Mouse (Mus musculus) thymus, adult 2 months (tissue): ENCODE data around the gene Mcm2. TPM values are rescaled to one million over a fixed set of nuclear protein-coding genes. Genes with fewer than 3 reads are reported as not detected.

Experiments
- DNase-seq: peaks from one replicate; pipeline ENCODE4 v3.0.0; 2021
- H3K27ac ChIP-seq: fragments of 200-500 bp; 2 replicates; pipeline ENCODE4 v1.5.1; 2012; ENCODE audit warnings: low read length, control low read depth; ENCODE audit not compliant: control insufficient read depth, insufficient read depth
- H3K27me3 ChIP-seq: fragments of 200-500 bp; 2 replicates; pipeline ENCODE4 v1.6.1; 2012; ENCODE audit warnings: mild to moderate bottlenecking, low read length, moderate library complexity, mixed read lengths; ENCODE audit not compliant: control insufficient read depth, insufficient read depth
- H3K36me3 ChIP-seq: fragments of 200-500 bp; 2 replicates; pipeline ENCODE4 v1.6.1; 2012; ENCODE audit warnings: mild to moderate bottlenecking, low read length, moderate library complexity; ENCODE audit not compliant: control insufficient read depth, insufficient read depth
- H3K4me1 ChIP-seq: fragments of 200-500 bp; replicated peaks from 2 replicates; pipeline ENCODE4 v1.6.1; 2012; ENCODE audit warnings: low read length; ENCODE audit not compliant: control insufficient read depth, insufficient read depth
- H3K4me3 ChIP-seq: fragments of 200-500 bp; 2 replicates; pipeline ENCODE4 v1.5.1; 2012; ENCODE audit warnings: mild to moderate bottlenecking, low read length, control low read depth, moderate library complexity; ENCODE audit not compliant: control insufficient read depth, insufficient read depth
- CTCF ChIP-seq: fragments of 200-500 bp; IDR thresholded peaks from 2 replicates; pipeline ENCODE4 v1.5.1; 2012; ENCODE audit warnings: mild to moderate bottlenecking, control low read depth, low read length, moderate library complexity, borderline replicate concordance; ENCODE audit not compliant: control insufficient read depth, poor library complexity, insufficient read depth; ENCODE audit errors: extremely low read depth
- POLR2A ChIP-seq: fragments of 200-500 bp; IDR thresholded peaks from 2 replicates; pipeline ENCODE4 v1.6.1; 2012; ENCODE audit warnings: mild to moderate bottlenecking, low read length, control low read depth, moderate library complexity; ENCODE audit not compliant: control insufficient read depth, poor library complexity, insufficient read depth; ENCODE audit errors: extremely low read depth
- WGBS: fragments of 180-500 bp; shearing (Covaris S2); methylation state at CpG from one replicate; pipeline ENCODE4 v1.1.7; 2018; 5-methylcytosine and 5-hydroxymethylcytosine counted together
- polyA plus RNA-seq: library from polyadenylated mRNA; depleted of rRNA; stranded (reverse); fragments of >200 nt; gene quantifications from 2 replicates; pipeline ENCODE4 v1.2.3, GENCODE M21; 2012

Mcm2 gene
- polyA plus RNA-seq, 1 experiment, result 169 TPM

DNA sequence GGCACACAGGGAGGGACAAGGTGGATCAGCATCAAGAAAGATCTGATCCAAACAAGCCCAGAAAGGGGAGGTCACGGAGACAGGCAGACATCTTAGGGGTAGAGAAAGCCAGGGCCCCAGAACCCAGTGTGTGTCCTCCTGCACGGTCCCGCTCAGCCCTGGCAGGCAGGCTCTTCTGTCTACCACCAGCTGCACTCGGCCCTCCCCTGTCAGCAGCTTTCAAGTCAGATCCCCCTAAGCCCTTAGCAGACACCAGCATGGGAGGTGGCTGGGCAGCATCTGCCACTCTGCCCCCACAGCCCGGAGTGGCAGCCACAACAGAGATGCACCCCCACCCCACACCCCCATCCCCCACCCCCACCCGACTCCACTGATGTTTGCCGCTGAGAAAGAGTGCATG, 25.8 kb downstream of the Mcm2 start:
- Histone ChIP-seq H3K27me3 (peaks cover 3% of the 10 kb centered on the region; the same call in 1 of the 2 replicates), H3K4me3 (no peak overlapping the region)
- 25% methylated on average over 7 of the region's 7 CpGs for WGBS

DNA sequence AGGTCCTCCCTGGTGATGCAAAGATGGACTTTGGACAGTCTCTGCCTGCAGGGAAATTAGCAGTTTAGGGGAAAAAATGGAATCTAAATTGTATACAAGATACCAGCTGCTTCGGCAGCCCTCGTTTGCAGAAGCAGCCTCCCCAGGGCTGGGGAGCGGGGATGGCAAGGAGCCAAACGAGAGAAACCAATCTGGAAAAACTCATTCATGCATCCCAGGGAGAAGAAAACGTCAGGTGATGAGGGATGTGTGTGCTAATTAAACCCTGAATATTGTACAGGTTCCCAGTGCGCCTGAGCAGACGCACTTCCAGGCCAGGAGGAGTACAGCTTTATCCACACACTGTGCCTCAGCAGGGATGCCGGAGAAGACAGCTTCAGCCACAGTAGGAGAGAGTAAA, 27.0 kb downstream of the Mcm2 start:
- TF ChIP-seq CTCF (no peak), POLR2A (no peak)
- 85% methylated on average over 8 of the region's 8 CpGs for WGBS
- peaks cover 3% of the 10 kb centered on the region; the same call in 1 of the 2 replicates for H3K27me3 ChIP-seq

More for the DNA sequence above, 25.8 kb downstream of the Mcm2 start:
- Histone ChIP-seq H3K36me3 (no peaks in the 10 kb centered on the region), H3K4me1 (peaks cover 22% of the 10 kb centered on the region), H3K27ac (no peak overlapping the region)
- DNase-seq, result peak; percentile 49
- no peak for TF ChIP-seq CTCF
- no peak for TF ChIP-seq POLR2A

DNA sequence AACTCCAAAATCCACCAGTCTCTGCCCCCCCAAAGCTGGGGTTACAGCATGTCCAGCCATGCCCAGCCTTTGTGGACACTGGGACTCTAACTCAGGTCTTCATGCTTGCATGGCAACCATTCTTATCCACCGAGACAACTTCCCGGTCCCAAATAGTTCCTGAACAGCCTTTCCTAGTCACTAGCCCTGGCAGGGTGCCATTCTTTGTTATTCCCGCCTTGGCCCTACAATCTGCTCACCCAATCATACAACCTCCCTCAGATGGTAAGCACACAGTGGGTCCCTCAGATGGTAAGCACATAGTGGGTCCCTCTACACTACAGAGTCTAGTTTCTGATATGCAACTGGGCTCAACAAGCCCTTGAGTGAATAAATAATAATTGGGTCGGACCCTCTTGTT, 28.0 kb downstream of the Mcm2 start:
- peaks cover 3% of the 10 kb centered on the region; the same call in 1 of the 2 replicates for H3K27me3 ChIP-seq
- H3K4me3 ChIP-seq, result no peak overlapping the region
- 85% methylated on average over 4 of the region's 4 CpGs for WGBS

More for the DNA sequence above, 27.0 kb downstream of the Mcm2 start:
- H3K4me3 ChIP-seq, result no peak overlapping the region
- peaks cover 22% of the 10 kb centered on the region for H3K4me1 ChIP-seq
- DNase-seq, result no peak
- no peak overlapping the region for H3K27ac ChIP-seq
- H3K36me3 ChIP-seq, result no peaks in the 10 kb centered on the region

DNA sequence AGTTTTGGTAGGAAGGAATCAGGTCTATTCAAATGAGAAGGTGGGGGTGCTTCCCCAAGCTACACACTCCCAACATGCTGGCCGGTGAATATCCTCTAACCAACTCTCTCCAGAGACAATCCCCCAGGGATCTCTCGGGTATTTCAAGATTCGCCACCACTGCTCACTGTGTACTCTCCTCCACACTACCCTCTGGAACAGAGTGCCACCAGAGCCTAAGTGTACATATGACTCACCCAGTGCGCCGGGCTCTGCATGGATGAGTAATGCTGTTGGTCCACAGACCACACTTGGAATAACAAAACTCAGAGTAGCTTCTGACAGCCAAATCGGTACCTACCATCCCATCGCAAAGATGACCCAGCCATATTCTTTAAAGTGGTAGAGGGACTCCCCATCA, 29.1 kb downstream of the Mcm2 start:
- Histone ChIP-seq H3K36me3 (no peaks in the 10 kb centered on the region), H3K4me3 (no peak overlapping the region), H3K27ac (no peak overlapping the region), H3K4me1 (peaks cover 17% of the 10 kb centered on the region), H3K27me3 (peaks cover 3% of the 10 kb centered on the region; the same call in 1 of the 2 replicates)
- TF ChIP-seq CTCF (no peak), POLR2A (no peak)
- no peak for DNase-seq
- WGBS, result 92% methylated on average over 7 of the region's 7 CpGs

More for the DNA sequence above, 28.0 kb downstream of the Mcm2 start:
- no peak overlapping the region for H3K27ac ChIP-seq
- no peak for TF ChIP-seq POLR2A
- H3K4me1 ChIP-seq, result peaks cover 22% of the 10 kb centered on the region
- no peak for DNase-seq
- no peaks in the 10 kb centered on the region for H3K36me3 ChIP-seq

DNA sequence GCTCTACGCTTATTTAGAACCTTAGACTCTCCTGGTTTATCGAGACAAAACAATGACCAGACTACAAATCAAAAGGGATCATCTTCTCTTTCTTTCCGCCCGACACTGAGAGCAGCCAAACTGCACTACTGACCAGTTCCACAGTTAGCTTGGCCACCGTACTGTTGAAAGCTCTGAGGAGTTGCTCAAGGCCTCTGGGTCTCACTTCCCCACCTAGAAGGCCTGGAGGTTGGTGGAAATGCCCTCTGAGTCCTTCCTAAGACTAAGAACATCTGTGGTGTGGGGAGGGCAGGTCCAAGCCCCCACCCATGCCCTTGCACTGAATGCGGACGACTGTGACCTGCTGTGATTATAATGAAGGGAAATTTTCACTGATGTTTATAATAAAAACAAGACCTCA, 32.9 kb downstream of the Mcm2 start:
- DNase-seq, result no peak
- Histone ChIP-seq H3K36me3 (no peaks in the 10 kb centered on the region), H3K4me3 (no peak overlapping the region), H3K4me1 (no peaks in the 10 kb centered on the region), H3K27me3 (no peaks in the 10 kb centered on the region), H3K27ac (no peak overlapping the region)
- 86% methylated on average over 7 of the region's 7 CpGs for WGBS
- no peak for TF ChIP-seq POLR2A
- no peak for TF ChIP-seq CTCF

DNA sequence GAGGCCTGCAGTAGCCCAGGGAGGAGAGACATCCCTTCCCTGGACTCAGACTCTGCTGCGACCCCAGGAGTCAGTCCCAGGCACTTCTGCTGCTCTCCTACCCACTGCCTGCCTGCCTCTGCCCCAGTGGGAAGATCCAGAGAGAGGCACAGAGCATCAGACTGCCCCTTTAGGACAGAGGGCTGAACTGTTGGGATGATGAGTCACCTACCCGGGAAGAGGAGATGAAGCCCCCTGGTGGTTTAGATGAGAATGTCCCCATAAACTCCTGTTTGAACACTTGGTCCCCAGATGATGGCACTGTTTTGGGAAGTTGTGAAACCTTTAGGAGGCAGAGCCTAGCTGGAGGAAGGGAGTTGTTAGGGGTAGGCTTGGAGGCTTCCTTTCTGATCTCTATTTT, 37.7 kb downstream of the Mcm2 start:
- no peaks in the 10 kb centered on the region for H3K4me1 ChIP-seq
- 30% methylated on average over 2 of the region's 2 CpGs for WGBS
- H3K27ac ChIP-seq, result no peak overlapping the region
- H3K4me3 ChIP-seq, result no peak overlapping the region
- no peaks in the 10 kb centered on the region for H3K27me3 ChIP-seq
- H3K36me3 ChIP-seq, result no peaks in the 10 kb centered on the region
- TF ChIP-seq CTCF, result 0 out of 2 replicates have a peak, but pooled peaks have one; percentile 34
- TF ChIP-seq POLR2A, result no peak
- peak; percentile 43 for DNase-seq

DNA sequence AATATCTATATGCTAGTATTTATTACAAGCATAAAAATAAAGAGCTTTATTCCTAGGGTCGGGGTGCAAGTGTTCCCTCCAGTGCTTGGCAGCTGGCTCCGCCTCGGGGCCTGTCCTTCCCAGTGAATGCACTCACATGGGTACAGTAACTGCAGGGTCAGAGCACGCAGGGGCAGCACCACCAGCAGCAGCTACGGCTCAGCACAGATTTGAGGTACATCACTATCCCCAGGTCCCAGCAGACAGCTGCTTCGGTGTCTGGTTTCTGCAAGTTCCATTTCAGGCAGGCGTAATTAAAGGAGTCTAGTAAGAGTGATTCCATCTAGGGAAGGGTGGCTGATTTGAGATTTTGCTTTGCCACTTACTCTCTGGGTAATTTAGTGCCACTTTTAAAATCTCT, 40.2 kb downstream of the Mcm2 start:
- Histone ChIP-seq H3K36me3 (no peaks in the 10 kb centered on the region), H3K4me3 (no peak overlapping the region), H3K27me3 (no peaks in the 10 kb centered on the region), H3K4me1 (no peaks in the 10 kb centered on the region), H3K27ac (no peak overlapping the region)
- no peak for DNase-seq
- TF ChIP-seq CTCF, result no peak
- no peak for TF ChIP-seq POLR2A
- 89% methylated on average over 7 of the region's 7 CpGs for WGBS
